Mouse (Mus musculus): Measurements from ENCODE around the gene Rab40c. TPM values are rescaled to one million over a fixed set of nuclear protein-coding genes. Genes with fewer than 3 reads are reported as not detected.
A peak's percentile ranks its signal among the peaks of the same experiment; 100 is the strongest.

Rab40c gene
- polyA plus RNA-seq, 1 experiment from 2014 or later, result 55.0 TPM

- no peaks in the 10 kb centered on the region for H3K36me3 ChIP-seq
- ATAC-seq (ENCODE audit: low FRiP score, low read depth), result no peak
- H3K4me1 ChIP-seq (replicated peaks), result peaks cover 28% of the 10 kb centered on the region
- no peak overlapping the region for H3K27ac ChIP-seq (replicated peaks)
- H3K4me3 ChIP-seq, result no peak overlapping the region
- H3K9ac ChIP-seq, result no peak overlapping the region
- H3K9me3 ChIP-seq, result no peaks in the 10 kb centered on the region
- WGBS, result 92% methylated on average over 8 of the region's 8 CpGs
- H3K27me3 ChIP-seq, result no peaks in the 10 kb centered on the region
- H3K4me2 ChIP-seq, result no peak overlapping the region
Observed at GRCm38 (mm10) chr17:25869498-25869897, 50.0 kb downstream of the Rab40c start.

- WGBS, result under 1% methylated on average over 24 of the region's 24 CpGs
- no peaks in the 10 kb centered on the region for H3K9me3 ChIP-seq
- peak within 1 kb of the TSS; percentile 75 for H3K27ac ChIP-seq (replicated peaks)
- peak; percentile 82 for ATAC-seq (ENCODE audit: low FRiP score, low read depth)
- no peaks in the 10 kb centered on the region for H3K27me3 ChIP-seq
- H3K36me3 ChIP-seq, result no peaks in the 10 kb centered on the region
- H3K4me3 ChIP-seq, result peak within 1 kb of the TSS; percentile 71
- H3K4me2 ChIP-seq, result peak within 1 kb of the TSS; percentile 95
- peak within 1 kb of the TSS; percentile 72 for H3K9ac ChIP-seq
- peaks cover 22% of the 10 kb centered on the region for H3K4me1 ChIP-seq (replicated peaks)
Observed at GRCm38 (mm10) chr17:25868601-25869191, 50.8 kb downstream of the Rab40c start, which contains the start of gene Mcrip2. TSS of gene Mcrip2 (minus strand) at chr17:25868764.

GRCm38 (mm10) chr17:25867836-25868600, 51.5 kb downstream of the Rab40c start:
- 2% methylated on average over 42 of the region's 42 CpGs for WGBS
- H3K27ac ChIP-seq (replicated peaks), result peak overlapping the region; percentile 75
- ATAC-seq (ENCODE audit: low FRiP score, low read depth), result peak; percentile 40; the same call in 1 of the 2 replicates

GRCm38 (mm10) chr17:25867509-25867835, 52.1 kb downstream of the Rab40c start:
- H3K27ac ChIP-seq (replicated peaks), result no peak overlapping the region
- no peak for ATAC-seq (ENCODE audit: low FRiP score, low read depth)
- WGBS, result 16% methylated on average over 7 of the region's 7 CpGs
- H3K9ac ChIP-seq, result peak overlapping the region; percentile 19; the same call in 1 of the 2 replicates
- peaks cover 22% of the 10 kb centered on the region for H3K4me1 ChIP-seq (replicated peaks)
- H3K4me3 ChIP-seq, result peak overlapping the region; percentile 71
- H3K27me3 ChIP-seq, result no peaks in the 10 kb centered on the region
- H3K36me3 ChIP-seq, result no peaks in the 10 kb centered on the region
- no peaks in the 10 kb centered on the region for H3K9me3 ChIP-seq
- peak overlapping the region; percentile 95 for H3K4me2 ChIP-seq

More at GRCm38 (mm10) chr17:25867836-25868600, 51.5 kb downstream of the Rab40c start:
- Histone ChIP-seq H3K9ac (peak overlapping the region; percentile 72), H3K4me2 (peak overlapping the region; percentile 95), H3K9me3 (no peaks in the 10 kb centered on the region), H3K4me1 (replicated peaks) (peaks cover 22% of the 10 kb centered on the region), H3K27me3 (no peaks in the 10 kb centered on the region), H3K36me3 (no peaks in the 10 kb centered on the region), H3K4me3 (peak overlapping the region; percentile 71)

GRCm38 (mm10) chr17:25866172-25866571, 53.4 kb downstream of the Rab40c start:
- no peak overlapping the region for H3K9ac ChIP-seq
- H3K4me2 ChIP-seq, result no peak overlapping the region
- H3K36me3 ChIP-seq, result no peaks in the 10 kb centered on the region
- peaks cover 29% of the 10 kb centered on the region for H3K4me1 ChIP-seq (replicated peaks)
- no peaks in the 10 kb centered on the region for H3K27me3 ChIP-seq
- no peak overlapping the region for H3K27ac ChIP-seq (replicated peaks)
- WGBS, result 88% methylated on average over 3 of the region's 3 CpGs
- ATAC-seq (ENCODE audit: low FRiP score, low read depth), result no peak
- no peak overlapping the region for H3K4me3 ChIP-seq
- H3K9me3 ChIP-seq, result no peaks in the 10 kb centered on the region

GRCm38 (mm10) chr17:25865288-25865687, 54.2 kb downstream of the Rab40c start:
- 92% methylated on average over 11 of the region's 11 CpGs for WGBS
- peaks cover 38% of the 10 kb centered on the region for H3K4me1 ChIP-seq (replicated peaks)
- no peak overlapping the region for H3K4me2 ChIP-seq
- no peak overlapping the region for H3K4me3 ChIP-seq
- ATAC-seq (ENCODE audit: low FRiP score, low read depth), result no peak
- no peak overlapping the region for H3K27ac ChIP-seq (replicated peaks)
- H3K27me3 ChIP-seq, result no peaks in the 10 kb centered on the region
- H3K9ac ChIP-seq, result no peak overlapping the region
- H3K36me3 ChIP-seq, result no peaks in the 10 kb centered on the region
- no peaks in the 10 kb centered on the region for H3K9me3 ChIP-seq

GRCm38 (mm10) chr17:25864311-25864710, 55.2 kb downstream of the Rab40c start:
- Histone ChIP-seq H3K27me3 (no peaks in the 10 kb centered on the region), H3K9me3 (no peaks in the 10 kb centered on the region), H3K4me2 (no peak overlapping the region), H3K4me1 (replicated peaks) (peaks cover 40% of the 10 kb centered on the region), H3K4me3 (no peak overlapping the region), H3K27ac (replicated peaks) (no peak overlapping the region), H3K36me3 (no peaks in the 10 kb centered on the region), H3K9ac (no peak overlapping the region)
- WGBS, result 90% methylated on average over 14 of the region's 14 CpGs
- no peak for ATAC-seq (ENCODE audit: low FRiP score, low read depth)

GRCm38 (mm10) chr17:25863681-25864080, 55.8 kb downstream of the Rab40c start:
- no peak overlapping the region for H3K27ac ChIP-seq (replicated peaks)
- H3K27me3 ChIP-seq, result no peaks in the 10 kb centered on the region
- no peak overlapping the region for H3K4me2 ChIP-seq
- no peaks in the 10 kb centered on the region for H3K36me3 ChIP-seq
- WGBS, result 94% methylated on average over 6 of the region's 6 CpGs
- no peaks in the 10 kb centered on the region for H3K9me3 ChIP-seq
- ATAC-seq (ENCODE audit: low FRiP score, low read depth), result no peak
- H3K4me1 ChIP-seq (replicated peaks), result peaks cover 36% of the 10 kb centered on the region
- no peak overlapping the region for H3K9ac ChIP-seq
- no peak overlapping the region for H3K4me3 ChIP-seq

GRCm38 (mm10) chr17:25861704-25862612, 57.6 kb downstream of the Rab40c start:
- H3K4me3 ChIP-seq, result peak overlapping the region; percentile 65
- no peaks in the 10 kb centered on the region for H3K27me3 ChIP-seq
- WGBS, result 12% methylated on average over 6 of the region's 6 CpGs
- no peaks in the 10 kb centered on the region for H3K36me3 ChIP-seq
- ATAC-seq (ENCODE audit: low FRiP score, low read depth), result no peak
- peak overlapping the region; percentile 92 for H3K4me2 ChIP-seq
- no peaks in the 10 kb centered on the region for H3K9me3 ChIP-seq
- peaks cover 23% of the 10 kb centered on the region for H3K4me1 ChIP-seq (replicated peaks)
- H3K27ac ChIP-seq (replicated peaks), result peak overlapping the region; percentile 81
- peak overlapping the region; percentile 69 for H3K9ac ChIP-seq

- H3K9me3 ChIP-seq, result no peaks in the 10 kb centered on the region
- ATAC-seq (ENCODE audit: low FRiP score, low read depth), result peak; percentile 93
- 3% methylated on average over 65 of the region's 65 CpGs for WGBS
- no peaks in the 10 kb centered on the region for H3K36me3 ChIP-seq
- H3K4me3 ChIP-seq, result peak within 1 kb of the TSS; percentile 65
- peak within 1 kb of the TSS; percentile 69 for H3K9ac ChIP-seq
- H3K27ac ChIP-seq (replicated peaks), result peak within 1 kb of the TSS; percentile 81
- H3K27me3 ChIP-seq, result no peaks in the 10 kb centered on the region
- H3K4me2 ChIP-seq, result peak within 1 kb of the TSS; percentile 92
- peaks cover 18% of the 10 kb centered on the region for H3K4me1 ChIP-seq (replicated peaks)
Observed at GRCm38 (mm10) chr17:25860832-25861703, 58.5 kb downstream of the Rab40c start, which contains the start of gene Wdr90. TSS of gene Wdr90 (minus strand) at chr17:25861501.

- Histone ChIP-seq H3K27me3 (no peaks in the 10 kb centered on the region), H3K27ac (replicated peaks) (no peak overlapping the region), H3K4me3 (0 out of 2 replicates have a peak overlapping the region, but pooled peaks have one; percentile 65), H3K9me3 (no peaks in the 10 kb centered on the region), H3K4me2 (peak overlapping the region; percentile 92; the same call in 1 of the 2 replicates), H3K9ac (no peak overlapping the region), H3K36me3 (no peaks in the 10 kb centered on the region), H3K4me1 (replicated peaks) (peaks cover 18% of the 10 kb centered on the region)
- WGBS, result 91% methylated on average over 6 of the region's 6 CpGs
- ATAC-seq (ENCODE audit: low FRiP score, low read depth), result no peak
Observed at GRCm38 (mm10) chr17:25860229-25860628, 59.3 kb downstream of the Rab40c start.
